Mouse (Mus musculus) neural tube, embryonic 15.5 days (tissue): ENCODE measurements around the gene Epc2. TPM values are rescaled to one million over a fixed set of nuclear protein-coding genes. Genes with fewer than 3 reads are reported as not detected.

Experiments
- ATAC-seq: fragments of 200-750 bp; cut with Nextera tagmentation; 2 replicates; pipeline ENCODE4 v1.8.0; 2017; ENCODE audit warnings: mild to moderate bottlenecking, moderate TSS enrichment, moderate library complexity; ENCODE audit not compliant: low FRiP score
- H3K27ac ChIP-seq: fragments of 300-500 bp; sonication (generic); replicated peaks from 2 replicates; pipeline ENCODE4 v1.5.1; 2015; ENCODE audit warnings: mild to moderate bottlenecking, inconsistent platforms
- H3K27me3 ChIP-seq: fragments of 300-500 bp; sonication (generic); replicated peaks from 2 replicates; pipeline ENCODE4 v1.6.1; 2015; ENCODE audit warnings: inconsistent platforms
- H3K36me3 ChIP-seq: fragments of 300-500 bp; sonication (generic); 2 replicates; pipeline ENCODE4 v1.6.1; 2015; ENCODE audit warnings: inconsistent platforms
- H3K4me1 ChIP-seq: fragments of 300-500 bp; sonication (generic); 2 replicates; pipeline ENCODE4 v1.6.1; 2015; ENCODE audit warnings: inconsistent platforms
- H3K4me2 ChIP-seq: fragments of 300-500 bp; sonication (generic); 2 replicates; pipeline ENCODE4 v1.6.1; 2015; ENCODE audit warnings: inconsistent platforms, mild to moderate bottlenecking, moderate library complexity
- H3K4me3 ChIP-seq: fragments of 300-500 bp; sonication (generic); replicated peaks from 2 replicates; pipeline ENCODE4 v1.5.1; 2015; ENCODE audit warnings: mild to moderate bottlenecking, inconsistent platforms
- H3K9ac ChIP-seq: fragments of 300-500 bp; sonication (generic); replicated peaks from 2 replicates; pipeline ENCODE4 v1.6.1; 2015; ENCODE audit warnings: mild to moderate bottlenecking, inconsistent platforms
- H3K9me3 ChIP-seq: fragments of 300-500 bp; sonication (generic); replicated peaks from 2 replicates; pipeline ENCODE4 v1.6.1; 2016; ENCODE audit warnings: inconsistent platforms
- WGBS: fragments of 180-500 bp; shearing (Covaris S2); methylation state at CpG from one replicate; pipeline ENCODE4 v1.1.7; 2015; ENCODE audit warnings: mixed read lengths; 5-methylcytosine and 5-hydroxymethylcytosine counted together
- polyA plus RNA-seq: library from polyadenylated mRNA; unstranded; fragments of >200 nt; fragmentation: Nextera tagmentation; extraction: Ambion mirVana; gene quantifications from 2 replicates; pipeline ENCODE4 v1.2.1, GENCODE M21; 2015

Gene Epc2
- polyA plus RNA-seq: 8.5 and 9.4 TPM in 2 replicates

- Histone ChIP-seq H3K4me2 (peak within 1 kb of the TSS; percentile 91), H3K36me3 (no peaks in the 10 kb centered on the region), H3K27me3 (no peaks in the 10 kb centered on the region), H3K4me3 (peak within 1 kb of the TSS; percentile 78), H3K4me1 (peaks cover 25% of the 10 kb centered on the region), H3K9ac (peak within 1 kb of the TSS; percentile 89), H3K27ac (peak within 1 kb of the TSS; percentile 100), H3K9me3 (no peaks in the 10 kb centered on the region)
- ATAC-seq: peak; percentile 87
- WGBS: under 1% methylated on average over 78 of the region's 88 CpGs
These were observed at the start of gene Epc2 for GRCm38 (mm10) chr2:49450931-49451636. Gene Epc2 (plus strand): TSS chr2:49451486.

GRCm38 (mm10) chr2:49405954-49406353 lies 45.3 kb upstream of the Epc2 start:
- Histone ChIP-seq H3K9me3 (no peaks in the 10 kb centered on the region), H3K4me3 (no peak overlapping the region), H3K4me2 (no peak overlapping the region), H3K27me3 (no peaks in the 10 kb centered on the region), H3K36me3 (no peaks in the 10 kb centered on the region), H3K27ac (no peak overlapping the region), H3K4me1 (no peaks in the 10 kb centered on the region), H3K9ac (no peak overlapping the region)
- 27% methylated on average over 2 of the region's 2 CpGs for WGBS
- no peak for ATAC-seq

GRCm38 (mm10) chr2:49411685-49412084 lies 39.6 kb upstream of the Epc2 start:
- Histone ChIP-seq H3K4me1 (no peaks in the 10 kb centered on the region), H3K4me2 (no peak overlapping the region)
- 83% methylated on average over 5 of the region's 5 CpGs for WGBS

GRCm38 (mm10) chr2:49412576-49412975 lies 38.7 kb upstream of the Epc2 start:
- H3K27me3 ChIP-seq: no peaks in the 10 kb centered on the region
- no peaks in the 10 kb centered on the region for H3K9me3 ChIP-seq
- 41% methylated on average over 6 of the region's 6 CpGs for WGBS
- ATAC-seq: peak; percentile 41; the same call in 1 of the 2 replicates
- no peak overlapping the region for H3K4me3 ChIP-seq
- no peak overlapping the region for H3K9ac ChIP-seq
- H3K36me3 ChIP-seq: no peaks in the 10 kb centered on the region
- no peak overlapping the region for H3K27ac ChIP-seq
- H3K4me1 ChIP-seq: no peaks in the 10 kb centered on the region
- no peak overlapping the region for H3K4me2 ChIP-seq

More at GRCm38 (mm10) chr2:49411685-49412084, 39.6 kb upstream of the Epc2 start:
- ATAC-seq: no peak
- H3K27me3 ChIP-seq: no peaks in the 10 kb centered on the region
- H3K27ac ChIP-seq: no peak overlapping the region
- no peak overlapping the region for H3K4me3 ChIP-seq
- no peak overlapping the region for H3K9ac ChIP-seq
- H3K36me3 ChIP-seq: no peaks in the 10 kb centered on the region
- H3K9me3 ChIP-seq: no peaks in the 10 kb centered on the region

GRCm38 (mm10) chr2:49415868-49416267 lies 35.4 kb upstream of the Epc2 start:
- H3K4me3 ChIP-seq: no peak overlapping the region
- ATAC-seq: no peak
- H3K27me3 ChIP-seq: no peaks in the 10 kb centered on the region
- H3K9ac ChIP-seq: no peak overlapping the region
- no peak overlapping the region for H3K4me2 ChIP-seq
- WGBS: 78% methylated on average over 3 of the region's 3 CpGs
- H3K9me3 ChIP-seq: no peaks in the 10 kb centered on the region
- H3K4me1 ChIP-seq: no peaks in the 10 kb centered on the region
- no peak overlapping the region for H3K27ac ChIP-seq
- H3K36me3 ChIP-seq: no peaks in the 10 kb centered on the region

- H3K4me2 ChIP-seq: no peak overlapping the region
- WGBS: 69% methylated on average over 10 of the region's 10 CpGs
- no peaks in the 10 kb centered on the region for H3K4me1 ChIP-seq
- no peak for ATAC-seq
- H3K36me3 ChIP-seq: no peaks in the 10 kb centered on the region
- H3K4me3 ChIP-seq: no peak overlapping the region
- H3K27ac ChIP-seq: no peak overlapping the region
- no peaks in the 10 kb centered on the region for H3K9me3 ChIP-seq
- H3K9ac ChIP-seq: no peak overlapping the region
- no peaks in the 10 kb centered on the region for H3K27me3 ChIP-seq
These were observed 34.2 kb upstream of the Epc2 start for GRCm38 (mm10) chr2:49417018-49417604.

GRCm38 (mm10) chr2:49420396-49420795 lies 30.9 kb upstream of the Epc2 start:
- 90% methylated on average over 3 of the region's 3 CpGs for WGBS
- H3K4me2 ChIP-seq: no peak overlapping the region
- H3K4me1 ChIP-seq: no peaks in the 10 kb centered on the region
- no peak overlapping the region for H3K4me3 ChIP-seq
- ATAC-seq: no peak
- H3K27ac ChIP-seq: no peak overlapping the region
- H3K9me3 ChIP-seq: no peaks in the 10 kb centered on the region
- no peak overlapping the region for H3K9ac ChIP-seq
- H3K27me3 ChIP-seq: no peaks in the 10 kb centered on the region
- H3K36me3 ChIP-seq: no peaks in the 10 kb centered on the region

- Histone ChIP-seq H3K4me3 (no peak overlapping the region), H3K36me3 (no peaks in the 10 kb centered on the region), H3K27ac (no peak overlapping the region), H3K9me3 (no peaks in the 10 kb centered on the region), H3K4me1 (no peaks in the 10 kb centered on the region), H3K27me3 (no peaks in the 10 kb centered on the region), H3K9ac (no peak overlapping the region), H3K4me2 (no peak overlapping the region)
- no peak for ATAC-seq
- WGBS: 76% methylated on average over 2 of the region's 2 CpGs
These were observed 27.4 kb upstream of the Epc2 start for GRCm38 (mm10) chr2:49423857-49424256.

GRCm38 (mm10) chr2:49424788-49425187 lies 26.5 kb upstream of the Epc2 start:
- H3K36me3 ChIP-seq: no peaks in the 10 kb centered on the region
- H3K4me1 ChIP-seq: no peaks in the 10 kb centered on the region
- H3K27ac ChIP-seq: no peak overlapping the region
- no peak overlapping the region for H3K9ac ChIP-seq
- 94% methylated on average over 4 of the region's 4 CpGs for WGBS
- H3K27me3 ChIP-seq: no peaks in the 10 kb centered on the region
- H3K9me3 ChIP-seq: no peaks in the 10 kb centered on the region
- no peak for ATAC-seq
- H3K4me2 ChIP-seq: no peak overlapping the region
- H3K4me3 ChIP-seq: no peak overlapping the region

- Histone ChIP-seq H3K9me3 (no peaks in the 10 kb centered on the region), H3K9ac (no peak overlapping the region), H3K4me1 (no peaks in the 10 kb centered on the region), H3K27me3 (no peaks in the 10 kb centered on the region), H3K36me3 (no peaks in the 10 kb centered on the region), H3K27ac (no peak overlapping the region), H3K4me2 (no peak overlapping the region), H3K4me3 (no peak overlapping the region)
- WGBS: 72% methylated on average over 10 of the region's 10 CpGs
- ATAC-seq: no peak
These were observed 25.1 kb upstream of the Epc2 start for GRCm38 (mm10) chr2:49426175-49426574.

- Histone ChIP-seq H3K36me3 (no peaks in the 10 kb centered on the region), H3K27me3 (no peaks in the 10 kb centered on the region), H3K9me3 (no peaks in the 10 kb centered on the region), H3K4me2 (no peak overlapping the region), H3K27ac (no peak overlapping the region), H3K4me1 (no peaks in the 10 kb centered on the region), H3K4me3 (no peak overlapping the region), H3K9ac (no peak overlapping the region)
- ATAC-seq: no peak
- 91% methylated on average over 1 of the region's 1 CpGs for WGBS
These were observed 20.3 kb upstream of the Epc2 start for GRCm38 (mm10) chr2:49431015-49431414.

- no peak for ATAC-seq
- H3K36me3 ChIP-seq: no peaks in the 10 kb centered on the region
- no peaks in the 10 kb centered on the region for H3K9me3 ChIP-seq
- WGBS: 83% methylated on average over 9 of the region's 9 CpGs
- H3K4me2 ChIP-seq: no peak overlapping the region
- H3K4me1 ChIP-seq: no peaks in the 10 kb centered on the region
- no peak overlapping the region for H3K9ac ChIP-seq
- no peak overlapping the region for H3K27ac ChIP-seq
- no peaks in the 10 kb centered on the region for H3K27me3 ChIP-seq
- H3K4me3 ChIP-seq: no peak overlapping the region
These were observed 18.1 kb upstream of the Epc2 start for GRCm38 (mm10) chr2:49433211-49433610.
